Mouse (Mus musculus): Measurements from ENCODE around the gene Erich2.
"Not testable (repeated sequence)": the region's sequence is repeated elsewhere in the genome, so short reads cannot be mapped to it uniquely, and the experiment has no call there.

The Erich2 gene

DNA sequence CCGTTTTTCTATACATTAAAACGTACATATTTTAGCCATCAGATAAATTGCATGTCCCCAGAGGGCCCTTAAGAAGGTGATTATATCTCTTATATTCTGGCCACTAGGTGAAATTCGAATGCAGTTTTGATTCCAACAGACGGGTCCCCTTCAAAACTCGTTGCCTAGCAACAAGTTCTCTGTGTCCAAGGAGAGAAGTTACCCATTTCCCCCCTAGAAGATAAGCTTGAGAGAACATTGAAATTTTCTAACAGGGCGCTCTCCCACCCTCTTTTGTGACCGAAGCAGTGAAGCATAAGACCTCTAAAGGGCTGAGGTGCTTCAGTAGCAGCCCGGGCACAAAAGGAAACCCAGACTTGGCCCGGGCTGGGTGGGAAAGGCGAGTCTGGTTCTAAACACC is at the start of gene Erich2:
Gene Erich2 (plus strand): TSS at position 324 of the 400 bp plus-strand sequence.
- ATAC-seq (ENCODE audit: low TSS enrichment) = no peak

GRCm38 (mm10) chr2:70463606-70464005 is 45.0 kb upstream of the Erich2 start:
- ATAC-seq (ENCODE audit: low TSS enrichment) = no peak

DNA sequence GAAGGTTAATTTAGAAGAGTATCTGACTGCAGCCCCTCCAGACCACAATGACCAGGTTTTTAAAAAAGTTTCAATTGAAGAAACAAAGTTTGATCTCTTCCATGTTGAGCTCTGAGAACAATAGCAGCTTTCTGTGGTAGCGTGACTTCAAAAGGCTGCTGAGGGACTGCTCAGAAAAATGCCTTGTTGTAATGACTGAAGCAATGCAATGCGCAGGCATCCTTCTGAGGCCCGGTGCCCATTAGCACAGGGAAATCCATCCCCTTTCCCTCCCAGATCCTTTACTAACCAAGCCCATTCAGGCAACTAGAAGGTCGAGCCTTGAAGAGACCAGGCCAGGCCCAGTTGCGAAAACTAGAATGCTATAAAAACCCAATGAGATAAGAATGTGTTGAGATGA is 37.5 kb upstream of the Erich2 start:
- no peak for ATAC-seq (ENCODE audit: low TSS enrichment)

DNA sequence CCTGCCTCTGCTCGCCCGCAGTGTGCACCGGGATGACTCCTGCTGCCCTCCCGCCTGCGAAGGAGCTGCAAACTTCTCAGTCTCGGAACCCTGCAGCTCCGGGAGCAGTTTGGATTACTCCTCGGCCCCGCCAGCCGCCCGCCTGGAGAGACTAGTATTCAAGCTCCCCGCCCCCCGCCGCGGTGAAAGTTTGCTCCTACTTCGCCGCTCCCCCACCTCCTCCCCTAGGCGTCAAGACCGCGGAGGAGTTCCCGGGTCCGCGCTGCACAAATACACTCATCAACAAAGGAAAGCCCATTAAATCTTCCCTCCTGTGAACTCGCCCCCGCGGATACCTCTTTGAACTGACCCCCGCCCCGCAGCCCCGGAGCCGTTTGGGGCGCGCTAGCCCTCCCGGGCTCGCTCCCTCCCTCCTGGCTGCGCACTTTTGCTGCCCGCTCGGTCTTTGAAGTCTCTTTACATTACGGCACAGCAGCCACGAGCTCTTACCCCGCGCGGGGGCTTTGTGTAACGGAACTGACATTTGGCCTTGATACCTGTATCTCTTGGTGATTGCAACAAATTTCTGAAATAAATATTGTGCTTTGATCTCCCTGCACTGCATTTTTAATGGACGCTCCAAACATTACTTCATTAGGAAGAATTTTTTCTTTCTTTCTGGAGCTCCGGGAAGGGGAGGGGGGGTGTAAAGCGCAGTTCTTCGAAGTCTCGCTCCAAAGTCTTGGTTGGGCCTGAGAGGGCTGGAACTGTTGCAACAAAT is 36.6 kb upstream of the Erich2 start:
- ATAC-seq (ENCODE audit: low TSS enrichment) = no peak

GRCm38 (mm10) chr2:70497715-70498318 is 10.8 kb upstream of the Erich2 start:
- no peak for ATAC-seq (ENCODE audit: low TSS enrichment)

DNA sequence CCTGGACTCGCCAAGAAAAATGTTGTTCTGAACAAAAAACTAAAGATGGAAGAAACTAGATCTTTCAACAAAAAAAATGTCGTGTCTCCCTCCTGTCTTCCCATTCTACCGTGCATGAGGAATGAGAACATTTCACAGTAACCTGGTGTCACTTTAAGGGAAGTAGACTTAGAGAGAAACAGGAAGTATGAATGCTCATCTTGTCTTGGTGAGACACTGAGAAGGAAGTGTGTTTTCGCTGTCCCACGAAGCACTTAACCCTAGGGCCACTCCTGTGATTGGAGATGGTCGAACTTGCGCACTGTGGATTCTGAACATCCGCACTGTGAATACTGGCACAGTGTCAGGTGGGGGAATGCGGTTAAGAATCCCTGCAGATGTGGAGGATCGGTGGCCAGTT is 5.2 kb upstream of the Erich2 start:
- ATAC-seq (ENCODE audit: low TSS enrichment) = no peak

- ATAC-seq (ENCODE audit: low TSS enrichment) = no peak
Measured at GRCm38 (mm10) chr2:70505229-70505628, 3.4 kb upstream of the Erich2 start.

GRCm38 (mm10) chr2:70505896-70506295 is 2.7 kb upstream of the Erich2 start:
- no peak for ATAC-seq (ENCODE audit: low TSS enrichment)

- no peak for ATAC-seq (ENCODE audit: low TSS enrichment)
Measured at GRCm38 (mm10) chr2:70506372-70506771, 2.2 kb upstream of the Erich2 start.

DNA sequence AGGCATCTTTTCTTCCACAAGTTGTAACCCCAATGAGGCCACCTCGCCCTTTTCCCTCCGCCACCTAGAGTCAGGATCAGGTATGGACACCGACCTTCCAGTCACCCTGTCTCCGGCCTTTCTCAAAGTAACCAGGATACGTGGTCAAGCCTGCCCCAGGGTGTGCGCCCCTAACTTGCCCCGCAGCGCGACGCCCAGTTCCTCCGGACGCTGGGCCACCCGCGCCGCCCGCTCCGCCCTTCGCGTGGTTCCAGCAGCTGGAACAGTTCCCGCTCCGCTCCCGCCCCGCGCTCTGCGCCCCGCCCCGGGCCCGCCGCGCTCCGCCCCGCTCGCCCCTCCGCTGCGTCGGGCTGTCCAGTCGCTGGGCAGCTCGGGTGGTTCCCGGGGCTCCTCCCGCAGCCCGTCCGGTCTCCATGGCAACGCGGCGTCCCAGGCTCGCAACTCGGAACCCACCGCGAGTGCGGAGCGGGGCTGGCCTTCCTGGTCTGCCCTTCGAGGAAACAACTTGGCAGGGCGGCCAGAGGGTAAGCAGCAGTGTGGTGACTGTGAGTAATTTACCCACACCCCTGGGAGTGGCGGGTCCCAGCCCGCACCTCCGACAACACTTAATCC is 508 bp downstream of the Erich2 start:
- ATAC-seq (ENCODE audit: low TSS enrichment) = peak; percentile 81

DNA sequence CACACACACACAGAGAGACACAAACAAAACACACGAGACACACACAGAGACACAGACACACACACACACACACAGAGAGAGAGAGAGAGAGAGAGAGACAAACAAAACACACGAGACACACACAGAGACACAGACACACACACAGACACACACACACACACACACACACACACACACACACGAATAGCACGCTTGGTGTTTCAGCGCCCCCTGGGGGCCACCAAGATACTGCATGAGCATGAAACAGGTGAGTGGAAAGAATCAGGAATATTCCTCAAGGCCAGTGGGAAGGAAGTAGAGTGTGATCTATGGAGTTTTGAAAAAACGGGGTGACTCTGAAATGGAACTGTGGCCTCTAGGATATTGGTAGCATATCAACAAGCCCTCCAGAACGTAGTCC is 29.7 kb downstream of the Erich2 start:
- ATAC-seq (ENCODE audit: low TSS enrichment) = not testable (repeated sequence)

DNA sequence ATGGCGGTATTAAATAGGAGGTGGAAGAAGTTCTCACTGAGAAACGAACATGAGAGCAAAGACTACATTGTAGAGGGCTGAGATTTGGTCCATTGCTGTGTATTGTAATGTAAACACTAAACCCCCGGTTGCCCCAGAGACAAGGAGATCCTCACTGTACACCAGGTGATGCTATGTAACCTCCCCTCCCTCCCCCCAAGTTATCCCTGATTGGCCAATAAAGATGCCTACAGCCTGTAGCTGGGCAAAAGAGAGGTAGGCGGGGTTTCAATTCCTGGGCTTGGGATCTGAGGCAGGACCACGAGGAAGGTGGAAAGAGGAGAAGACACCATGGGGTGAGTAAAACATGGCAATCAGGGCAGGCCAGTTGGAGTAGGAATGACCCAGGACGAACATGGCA is 42.1 kb downstream of the Erich2 start:
- no peak for ATAC-seq (ENCODE audit: low TSS enrichment)

DNA sequence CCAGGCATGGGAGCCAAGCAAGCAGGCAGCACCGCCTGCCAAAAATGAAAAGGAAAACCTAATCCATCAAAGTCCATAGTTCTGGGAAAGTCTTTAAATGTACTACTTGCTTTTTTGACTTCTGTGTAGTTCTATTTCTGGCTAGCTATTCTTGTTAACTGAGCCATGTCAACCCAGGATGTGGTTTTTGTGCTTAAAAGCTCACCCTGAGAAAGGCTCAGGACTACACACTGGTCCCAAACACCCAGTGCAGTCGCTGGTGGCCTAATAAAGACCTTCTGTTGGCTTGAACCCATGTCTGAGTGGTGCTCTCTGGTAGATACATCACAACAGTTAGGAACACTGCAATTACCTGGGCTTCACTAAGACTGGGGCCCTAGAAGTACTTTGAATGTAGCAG is 42.8 kb downstream of the Erich2 start:
- no peak for ATAC-seq (ENCODE audit: low TSS enrichment)

DNA sequence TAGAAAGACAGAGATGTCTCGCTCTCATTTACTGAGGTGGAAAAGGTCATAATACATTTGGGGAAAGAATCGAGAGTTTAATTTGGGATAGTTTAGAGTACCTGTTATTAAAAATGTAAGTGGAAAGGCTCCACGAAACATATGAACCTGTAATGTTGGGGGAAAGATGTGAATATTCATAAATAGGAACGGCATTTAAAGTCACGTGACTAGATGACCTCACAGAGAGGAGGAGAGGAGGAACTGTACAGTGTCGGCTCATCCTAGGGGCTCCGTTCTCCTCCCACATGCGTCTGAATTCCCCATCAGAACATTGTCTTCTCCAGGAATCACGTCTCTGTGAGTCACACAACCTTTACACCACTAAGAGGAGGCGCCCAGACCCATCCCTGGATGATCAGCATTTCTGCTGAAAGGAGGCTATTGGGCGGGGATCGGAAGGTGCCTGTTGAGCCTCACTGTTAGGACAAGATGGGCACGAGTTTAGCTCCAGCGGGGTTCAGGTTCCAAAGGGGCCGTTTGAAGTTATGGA is 43.5 kb downstream of the Erich2 start:
- ATAC-seq (ENCODE audit: low TSS enrichment) = no peak

GRCm38 (mm10) chr2:70552772-70553171 is 44.2 kb downstream of the Erich2 start, which contains the start of gene Gad1:
Gene Gad1 (plus strand): TSS chr2:70553072.
- no peak for ATAC-seq (ENCODE audit: low TSS enrichment)

DNA sequence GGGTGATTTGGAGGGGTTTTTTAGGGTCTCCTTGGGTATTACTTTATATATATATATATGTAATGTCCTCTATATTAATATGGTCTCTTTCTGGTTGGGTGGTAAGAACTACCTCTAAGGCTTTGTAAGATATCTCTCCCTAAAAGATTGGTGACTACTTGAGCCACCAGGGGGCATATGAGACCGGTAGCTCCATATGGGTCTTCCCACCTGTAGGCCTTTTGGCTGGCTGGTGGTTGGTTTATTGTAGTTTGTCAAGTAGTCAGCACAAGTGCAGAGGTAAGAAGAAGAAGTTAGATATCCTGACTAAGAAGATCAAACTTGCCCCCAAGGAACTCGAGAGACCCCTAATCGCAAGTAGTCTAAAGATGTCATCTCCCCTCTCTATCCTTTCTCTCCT is 45.2 kb downstream of the Erich2 start:
- no peak for ATAC-seq (ENCODE audit: low TSS enrichment)

- ATAC-seq (ENCODE audit: low TSS enrichment) = peak; percentile 74
Measured at GRCm38 (mm10) chr2:70558112-70558842, 49.7 kb downstream of the Erich2 start.

DNA sequence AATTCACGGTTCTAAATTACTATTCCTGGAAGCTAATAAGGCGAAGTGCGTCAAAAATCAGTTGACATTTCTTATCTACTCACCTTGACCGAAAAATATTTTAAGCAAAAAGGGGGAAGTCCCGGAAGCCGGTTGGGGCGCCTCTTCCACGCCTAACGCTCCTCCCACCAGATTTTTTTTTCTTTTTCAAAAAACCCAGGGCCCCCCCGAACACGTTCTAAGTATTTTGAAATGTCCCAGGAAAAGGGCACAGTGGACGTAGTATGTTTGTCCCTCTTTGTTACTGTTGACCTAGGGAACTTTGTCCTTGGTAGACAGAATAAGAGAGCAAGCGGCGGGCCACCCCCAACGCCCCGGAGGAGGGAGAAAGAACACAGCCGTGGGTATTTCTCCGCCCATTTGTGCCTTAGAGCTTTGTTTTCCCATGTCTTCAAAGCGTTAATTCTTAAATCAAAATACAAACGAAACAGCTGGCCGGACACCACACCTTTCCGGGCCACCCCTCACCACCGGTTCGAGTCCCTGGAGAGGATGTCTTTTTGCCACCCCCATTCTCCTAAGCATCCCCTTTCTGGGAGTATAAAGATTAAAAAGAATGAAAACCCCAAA is 50.3 kb downstream of the Erich2 start:
- ATAC-seq (ENCODE audit: low TSS enrichment) = no peak

DNA sequence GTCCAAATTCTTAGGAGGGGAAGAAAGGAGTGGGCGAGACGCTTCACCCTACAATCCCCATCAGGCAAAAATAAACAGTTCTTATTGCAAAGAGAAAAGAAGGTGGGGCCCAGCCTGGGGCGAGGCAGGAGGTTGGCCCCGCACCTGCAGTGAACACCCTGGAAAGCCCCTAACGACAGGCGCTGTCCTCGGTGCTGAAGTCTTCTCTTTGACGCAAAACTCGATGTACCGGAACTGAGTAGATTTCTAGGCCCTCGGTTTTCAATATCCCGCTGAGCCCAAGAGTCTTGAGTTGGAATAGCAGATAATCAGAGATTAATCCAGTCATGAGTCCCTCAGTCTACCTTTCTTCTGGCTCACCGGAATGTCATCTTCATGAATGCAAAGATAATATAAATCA is 50.9 kb downstream of the Erich2 start:
- ATAC-seq (ENCODE audit: low TSS enrichment) = no peak

DNA sequence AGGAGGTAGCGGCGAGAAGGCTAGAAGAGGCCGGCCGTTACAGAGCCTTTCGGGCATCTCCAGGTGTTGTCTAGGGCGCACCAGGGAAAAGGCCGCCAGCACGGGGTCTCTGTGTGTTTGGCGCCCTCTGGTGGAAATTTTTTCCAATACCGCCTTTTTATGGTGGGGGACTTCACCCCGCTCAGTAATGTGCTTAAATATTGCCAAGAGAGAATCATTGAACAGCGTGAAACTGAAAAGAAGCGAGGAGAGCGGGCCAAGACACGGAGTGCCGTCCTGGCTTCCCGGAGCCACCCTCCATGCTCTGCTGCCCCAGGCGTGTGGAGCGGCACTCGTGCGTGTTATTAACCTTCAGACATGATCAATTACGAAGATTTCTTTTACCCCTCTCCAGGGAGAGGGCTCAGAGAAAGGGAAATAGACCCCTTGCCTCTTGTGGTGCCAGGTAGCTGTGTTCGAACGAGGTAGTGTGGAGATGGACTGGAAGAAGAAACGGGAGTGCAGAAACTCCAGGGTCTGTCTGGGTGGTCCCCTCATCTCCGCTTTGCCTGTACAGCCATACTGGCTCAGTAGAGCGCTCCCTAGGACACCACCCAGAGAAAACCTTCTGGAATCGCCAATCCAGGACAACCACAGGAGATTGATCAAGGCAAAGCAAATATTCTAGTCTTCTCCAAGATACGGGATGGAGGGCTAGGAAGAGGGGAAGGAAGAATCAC is 52.6 kb downstream of the Erich2 start:
- ATAC-seq (ENCODE audit: low TSS enrichment) = no peak

DNA sequence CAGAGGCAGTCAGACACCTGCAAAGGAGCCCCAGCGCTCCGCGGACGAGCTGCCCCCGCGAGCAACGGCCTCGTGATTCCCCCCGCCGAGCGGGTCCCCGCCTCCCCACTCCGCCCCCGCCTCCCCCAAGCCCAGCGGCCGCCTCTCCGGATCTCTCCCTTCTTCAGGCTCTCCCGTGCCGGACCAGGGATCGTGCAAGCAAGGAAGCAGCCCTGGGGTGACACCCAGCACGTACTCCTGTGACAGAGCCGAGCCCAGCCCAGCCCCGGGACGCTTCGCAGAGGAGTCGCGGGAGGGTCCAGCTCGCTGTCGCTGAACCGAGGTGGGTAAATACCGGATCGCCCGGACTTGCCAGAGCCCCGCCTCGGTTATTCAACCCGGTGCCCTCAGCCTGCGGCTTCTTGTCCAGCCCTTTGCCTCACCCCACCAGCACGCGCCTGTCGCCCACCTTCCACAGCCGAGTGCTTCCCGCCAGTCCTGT is 53.4 kb downstream of the Erich2 start:
- no peak for ATAC-seq (ENCODE audit: low TSS enrichment)
